Mouse (Mus musculus) liver, adult 2 months (tissue): ENCODE data around the gene Garnl3.

ENCODE experiments used
- CTCF ChIP-seq: fragments of 200-500 bp; IDR thresholded peaks from 2 replicates; pipeline ENCODE4 v1.5.1; 2011; ENCODE audit warnings: low read depth, low read length, control low read depth
- POLR2A ChIP-seq: fragments of 200-500 bp; IDR thresholded peaks from 2 replicates; pipeline ENCODE4 v1.6.1; 2011; ENCODE audit warnings: low read length, control low read depth; ENCODE audit not compliant: insufficient read depth; ENCODE audit errors: extremely low read depth

DNA sequence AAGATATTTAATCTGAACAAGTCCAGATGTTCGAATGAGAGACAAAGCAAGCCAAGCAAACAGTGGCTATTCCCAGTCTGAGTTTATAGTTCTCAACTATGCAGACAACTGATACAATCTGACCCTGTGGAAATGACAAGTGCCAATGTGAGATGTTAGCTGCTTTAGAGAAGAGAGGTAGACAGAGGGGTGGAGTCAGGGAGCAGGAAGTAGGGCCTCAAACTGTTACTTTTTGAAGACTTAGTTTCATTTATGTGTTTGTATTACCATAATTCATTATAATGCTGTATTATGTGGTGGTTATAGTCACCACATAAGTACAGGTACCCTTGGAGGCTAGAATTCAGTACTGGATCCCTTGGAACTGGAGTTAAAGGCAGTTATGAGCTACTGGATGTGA is 96.2 kb downstream of the Garnl3 start:
- TF ChIP-seq POLR2A, result no peak
- no peak for TF ChIP-seq CTCF
